Mouse (Mus musculus) CH12.LX (cell line): Measurements from ENCODE around the gene Cln5. TPM values are rescaled to one million over a fixed set of nuclear protein-coding genes. Genes with fewer than 3 reads are reported as not detected.

Experiments used
- DNase-seq: peaks from one replicate; pipeline ENCODE4 v3.0.0-alpha.2; 2013; ENCODE audit errors: extremely low read depth
- H3K27ac ChIP-seq: 2 replicates; pipeline ENCODE4 v1.5.1; 2012; ENCODE audit warnings: low read depth, mild to moderate bottlenecking, control low read depth, moderate library complexity; ENCODE audit not compliant: insufficient read depth
- H3K27me3 ChIP-seq: replicated peaks from 2 replicates; pipeline ENCODE3; 2012; ENCODE audit warnings: inconsistent platforms
- H3K36me3 ChIP-seq, 2 experiments: replicated peaks in 1 of 2; 2 replicates each; pipeline versions ENCODE3 to v1.6.1; 2012; ENCODE audit warnings: inconsistent platforms in 1 of 2, low read length in 1 of 2, mild to moderate bottlenecking in 1 of 2, mixed read lengths in 1 of 2, moderate library complexity in 1 of 2; ENCODE audit not compliant: control insufficient read depth in 1 of 2, insufficient read depth in 1 of 2
- H3K4me1 ChIP-seq, 2 experiments: 2 replicates each; pipeline ENCODE4 v1.6.1; 2012; ENCODE audit warnings: inconsistent platforms in 1 of 2, moderate library complexity in 1 of 2; ENCODE audit not compliant: insufficient read depth in 2 of 2, control insufficient read depth in 1 of 2
- H3K4me2 ChIP-seq: 2 replicates; pipeline ENCODE4 v1.6.1; 2012; ENCODE audit warnings: low read depth, mild to moderate bottlenecking, control low read depth; ENCODE audit not compliant: poor library complexity, insufficient read depth, severe bottlenecking
- H3K4me3 ChIP-seq, 3 experiments: fragments of 150-350 bp in 1 of 3; sonication (generic) in 1 of 3; replicated peaks in 1 of 3; 2 replicates each; pipeline versions ENCODE3 to v1.5.1; 2011 to 2012; ENCODE audit warnings: low read depth in 2 of 3, low read length in 2 of 3, mild to moderate bottlenecking in 2 of 3, moderate library complexity in 2 of 3, control low read depth in 1 of 3, improper control_type of control experiment in 1 of 3, inconsistent platforms in 1 of 3, mixed read lengths in 1 of 3; ENCODE audit not compliant: poor library complexity in 1 of 3
- H3K79me2 ChIP-seq: replicated peaks from 2 replicates; pipeline ENCODE4 v1.6.1; 2012; ENCODE audit warnings: mild to moderate bottlenecking, moderate library complexity; ENCODE audit not compliant: control insufficient read depth, poor library complexity, insufficient read depth, severe bottlenecking; ENCODE audit errors: extremely low read depth
- H3K9ac ChIP-seq: 2 replicates; pipeline ENCODE4 v1.6.1; 2012; ENCODE audit warnings: low read depth, mild to moderate bottlenecking, control low read depth, moderate library complexity; ENCODE audit not compliant: insufficient read depth
- H3K9me3 ChIP-seq: replicated peaks from 2 replicates; pipeline ENCODE3; 2012; ENCODE audit warnings: low read length, inconsistent platforms, mixed read lengths
- CHD2 ChIP-seq: IDR thresholded peaks from 2 replicates; pipeline ENCODE4 v1.6.1; 2011; ENCODE audit warnings: low read length, improper control_type of control experiment
- CTCF ChIP-seq, 2 experiments: IDR thresholded peaks in 1 of 2; conservative IDR thresholded peaks in 1 of 2; 2 replicates each; pipeline ENCODE4 v1.5.1; 2011 to 2012; ENCODE audit warnings: low read depth in 2 of 2, low read length in 2 of 2, improper control_type of control experiment in 1 of 2, inconsistent platforms in 1 of 2, mild to moderate bottlenecking in 1 of 2, moderate library complexity in 1 of 2
- E2F4 ChIP-seq: IDR thresholded peaks from 2 replicates; pipeline ENCODE4 v1.6.1; 2011; ENCODE audit warnings: low read depth, low read length, improper control_type of control experiment; ENCODE audit not compliant: insufficient replicate concordance
- EP300 ChIP-seq: IDR thresholded peaks from 2 replicates; pipeline ENCODE4 v1.6.1; 2011; ENCODE audit warnings: low read length, improper control_type of control experiment
- HCFC1 ChIP-seq: IDR thresholded peaks from 2 replicates; pipeline ENCODE4 v1.6.1; 2012; ENCODE audit warnings: low read depth, mild to moderate bottlenecking, inconsistent platforms, low read length, improper control_type of control experiment
- IRF4 ChIP-seq: IDR thresholded peaks from 2 replicates; pipeline ENCODE4 v1.6.1; 2014; ENCODE audit warnings: low read depth, mild to moderate bottlenecking, inconsistent platforms, low read length, improper control_type of control experiment
- JUND ChIP-seq: conservative IDR thresholded peaks from 2 replicates; pipeline ENCODE4 v1.6.1; 2011; ENCODE audit warnings: low read depth, low read length, improper control_type of control experiment
- MAX ChIP-seq: IDR thresholded peaks from 2 replicates; pipeline ENCODE4 v1.6.1; 2011; ENCODE audit warnings: low read length, improper control_type of control experiment
- MAZ ChIP-seq: IDR thresholded peaks from 2 replicates; pipeline ENCODE4 v1.6.1; 2012; ENCODE audit warnings: low read depth, mild to moderate bottlenecking, inconsistent platforms, low read length, improper control_type of control experiment, moderate library complexity
- MXI1 ChIP-seq: IDR thresholded peaks from 2 replicates; pipeline ENCODE4 v1.6.1; 2011; ENCODE audit warnings: mild to moderate bottlenecking, low read depth, low read length, improper control_type of control experiment
- MYC ChIP-seq: IDR thresholded peaks from 2 replicates; pipeline ENCODE4 v1.6.1; 2011; ENCODE audit warnings: low read depth, mild to moderate bottlenecking, improper control_type of control experiment, low read length
- RAD21 ChIP-seq: IDR thresholded peaks from 2 replicates; pipeline ENCODE4 v1.6.1; 2011; ENCODE audit warnings: low read depth, mild to moderate bottlenecking, low read length, improper control_type of control experiment, moderate library complexity
- SIN3A ChIP-seq: IDR thresholded peaks from 2 replicates; pipeline ENCODE4 v1.6.1; 2012; ENCODE audit warnings: low read length, improper control_type of control experiment, inconsistent platforms
- SMC3 ChIP-seq: IDR thresholded peaks from 2 replicates; pipeline ENCODE4 v1.6.1; 2011; ENCODE audit warnings: low read depth, low read length, improper control_type of control experiment
- TCF12 ChIP-seq: IDR thresholded peaks from 2 replicates; pipeline ENCODE4 v1.6.1; 2014; ENCODE audit warnings: low read depth, mild to moderate bottlenecking, inconsistent platforms, low read length, improper control_type of control experiment
- UBTF ChIP-seq: IDR thresholded peaks from 2 replicates; pipeline ENCODE4 v1.6.1; 2012; ENCODE audit warnings: low read depth, mild to moderate bottlenecking, inconsistent platforms, low read length, improper control_type of control experiment, moderate library complexity
- USF1 ChIP-seq: IDR thresholded peaks from 2 replicates; pipeline ENCODE4 v1.6.1; 2014; ENCODE audit warnings: low read depth, mild to moderate bottlenecking, inconsistent platforms, low read length, improper control_type of control experiment
- USF2 ChIP-seq: conservative IDR thresholded peaks from 2 replicates; pipeline ENCODE4 v1.6.1; 2011; ENCODE audit warnings: low read depth, low read length, improper control_type of control experiment
- ZC3H11A ChIP-seq: IDR thresholded peaks from 2 replicates; pipeline ENCODE4 v1.6.1; 2012; ENCODE audit warnings: low read depth, mild to moderate bottlenecking, inconsistent platforms, low read length, improper control_type of control experiment
- ZMIZ1 ChIP-seq: IDR thresholded peaks from 2 replicates; pipeline ENCODE4 v1.6.1; 2012; ENCODE audit warnings: low read depth, mild to moderate bottlenecking, inconsistent platforms, low read length, improper control_type of control experiment
- ZNF384 ChIP-seq: IDR thresholded peaks from 2 replicates; pipeline ENCODE4 v1.6.1; 2012; ENCODE audit warnings: low read depth, low read length, improper control_type of control experiment, inconsistent platforms
- dilution Hi-C: fragments of 300-500 bp; cut with MboI; formaldehyde crosslinking; loops from 2 replicates; pipeline ENCODE4 v1.14.3; 2020; ENCODE audit warnings: low sequenced_read_pairs; ENCODE audit not compliant: extremely low pct_unique_long_range_greater_than_20kb, extremely low pct_ligation_motif_present
- in situ Hi-C: fragments of 300-500 bp; cut with MboI; formaldehyde crosslinking; loops from 3 replicates; pipeline ENCODE4 v1.14.3; 2019; ENCODE audit warnings: low sequenced_read_pairs, low pct_ligation_motif_present, low pct_unique_long_range_greater_than_20kb, mixed read lengths
- polyA plus RNA-seq: library from polyadenylated mRNA; unstranded; fragments of >175 nt; gene quantifications from 2 replicates; pipeline ENCODE4 v1.2.1, GENCODE M21; 2012; ENCODE audit warnings: low read depth; ENCODE audit not compliant: insufficient read length
- total RNA-seq, 2 experiments: library from RNA; depleted of rRNA; stranded (reverse); fragments of 300-350 nt in 1 of 2; fragments of >200 nt in 1 of 2; gene quantifications; 2 replicates each; pipeline ENCODE4 v1.2.3; 2012 to 2014

The Cln5 gene
- total and polyA plus RNA-seq, 3 experiments: 29.2 to 62.0 (median 34.7) TPM

DNA sequence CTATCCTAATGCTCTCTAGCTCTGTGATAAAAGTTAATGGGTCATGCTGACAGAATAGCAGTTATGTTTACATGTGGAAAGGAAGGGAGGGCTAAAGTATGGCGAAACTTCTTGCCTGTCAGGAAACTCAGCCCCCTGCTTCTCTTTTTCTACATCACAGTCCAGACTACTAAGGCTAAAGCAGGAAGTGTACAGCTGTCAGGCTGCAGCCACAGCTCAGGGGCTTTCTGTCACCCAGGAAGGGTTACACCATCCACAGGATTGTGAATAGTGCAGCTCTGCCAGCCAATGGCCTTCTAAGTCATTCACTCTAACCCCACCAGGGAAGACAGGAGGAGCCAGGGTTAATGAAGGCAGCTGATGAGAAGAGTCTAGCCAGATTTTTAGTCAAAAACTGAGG is 11.0 kb upstream of the Cln5 start:
- Histone ChIP-seq H3K4me2 (no peak overlapping the region), H3K4me1 (peaks cover 0 to 5% of the 10 kb centered on the region in 2 experiments; a peak in 2 of 4 replicates), H3K79me2 (no peaks in the 10 kb centered on the region), H3K9ac (no peak overlapping the region), H3K27me3 (no peaks in the 10 kb centered on the region), H3K9me3 (peaks cover 6% of the 10 kb centered on the region), H3K36me3 (no peaks in the 10 kb centered on the region), H3K27ac (no peak overlapping the region), H3K4me3 (no peak overlapping the region)
- in situ Hi-C loops (loop anchor here (25.0 kb wide), 1 partner anchor 628 kb away; no protein-coding TSS in a partner anchor), dilution Hi-C loops (no loop called here)
- no peak for DNase-seq
- TF ChIP-seq ZMIZ1 (no peak), MAX (no peak), USF1 (no peak)

DNA sequence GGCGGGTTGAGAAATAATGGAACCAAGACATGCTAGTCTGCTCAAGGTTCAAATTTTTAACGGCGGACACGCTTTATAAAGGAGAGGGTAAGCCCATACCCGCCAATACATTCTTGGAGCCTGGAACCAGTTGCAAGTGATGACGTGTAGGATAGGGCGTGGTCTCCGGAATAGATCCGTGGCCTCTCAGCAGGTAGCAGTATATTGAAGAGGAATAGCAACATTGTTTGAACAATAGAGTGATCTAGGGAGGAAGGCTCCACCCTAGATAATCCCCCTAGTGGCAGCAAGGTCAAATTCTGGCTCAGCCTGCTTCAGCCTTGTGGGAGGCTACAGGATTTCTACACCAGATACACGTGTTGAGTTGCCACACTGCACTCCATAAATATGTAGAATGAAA is 10.5 kb upstream of the Cln5 start:
- H3K9ac ChIP-seq: no peak overlapping the region
- H3K4me2 ChIP-seq: no peak overlapping the region
- in situ Hi-C loops: loop anchor here (25.0 kb wide), 1 partner anchor 628 kb away; no protein-coding TSS in a partner anchor
- no peak overlapping the region for H3K4me3 ChIP-seq
- no peaks in the 10 kb centered on the region for H3K79me2 ChIP-seq
- H3K36me3 ChIP-seq: no peaks in the 10 kb centered on the region
- TF ChIP-seq USF2: no peak
- peak in 1 of 2 experiments; percentile 23; a peak in 2 of 4 replicates for TF ChIP-seq CTCF (conservative IDR thresholded peaks at IDR 0.05 in 1 of 2, IDR thresholded peaks at IDR 0.05 in 1 of 2; ENCODE audit: low read depth in 2 of 2, low read length in 2 of 2)
- DNase-seq: no peak
- peaks cover 0 to 5% of the 10 kb centered on the region in 2 experiments; a peak in 2 of 4 replicates for H3K4me1 ChIP-seq
- H3K27me3 ChIP-seq: no peaks in the 10 kb centered on the region
- H3K9me3 ChIP-seq: peaks cover 6% of the 10 kb centered on the region
- dilution Hi-C loops: no loop called here
- H3K27ac ChIP-seq: no peak overlapping the region

DNA sequence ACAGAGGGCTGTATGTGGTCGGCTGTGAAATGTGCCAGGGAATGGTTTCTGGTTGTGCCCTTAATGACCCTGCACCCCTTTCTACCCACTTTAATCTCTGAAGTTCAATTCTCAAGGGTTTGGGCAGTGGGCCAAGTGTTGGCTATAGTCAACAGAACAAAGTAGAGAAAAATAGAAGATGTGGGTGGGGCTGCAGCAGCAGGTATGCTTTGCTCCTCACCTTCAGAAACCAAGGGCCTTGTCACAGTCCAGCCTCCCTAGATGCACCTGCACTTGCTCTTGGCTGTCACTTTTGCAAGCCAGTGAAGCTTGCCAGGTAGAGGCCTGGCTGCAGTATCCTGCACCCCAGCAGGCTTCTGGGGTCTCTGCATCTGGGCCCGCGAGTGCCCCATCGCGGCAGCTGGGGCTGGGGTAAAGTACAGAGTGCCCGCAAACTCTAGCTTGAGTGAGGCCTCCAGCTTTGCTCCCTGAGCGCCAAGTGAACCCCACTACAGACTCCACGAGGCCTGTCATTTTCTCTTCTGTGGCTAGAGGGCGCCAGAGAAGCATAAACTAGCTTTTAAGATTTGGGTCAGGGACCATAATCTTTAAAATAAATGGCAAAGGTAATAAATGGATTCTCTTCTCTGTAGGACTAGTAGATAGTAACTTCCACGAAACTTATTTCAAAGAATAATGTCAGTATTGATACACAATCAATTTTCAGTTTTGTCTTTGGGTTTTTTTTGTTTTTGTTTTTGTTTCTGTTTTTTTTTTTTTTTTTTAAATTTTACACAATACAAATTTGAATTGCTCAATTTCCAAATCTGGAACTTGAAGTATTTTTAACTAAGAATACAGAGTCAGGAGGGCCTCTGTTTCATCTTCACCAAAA is 4.5 kb upstream of the Cln5 start:
- DNase-seq: peak; percentile 73
- Histone ChIP-seq H3K27me3 (no peaks in the 10 kb centered on the region), H3K36me3 (no peaks in the 10 kb centered on the region), H3K4me2 (peak overlapping the region; percentile 57; the same call in 1 of the 2 replicates), H3K4me1 (peaks cover 3 to 11% of the 10 kb centered on the region in 2 experiments; a peak in 3 of 4 replicates), H3K9me3 (peaks cover 3% of the 10 kb centered on the region), H3K9ac (no peak overlapping the region), H3K4me3 (no peak overlapping the region), H3K27ac (no peak overlapping the region), H3K79me2 (peaks cover under 1% of the 10 kb centered on the region; the same call in 1 of the 2 replicates)
- dilution Hi-C loops: no loop called here
- TF ChIP-seq EP300: no peak
- peak; percentile 72 to 91 for TF ChIP-seq CTCF (conservative IDR thresholded peaks at IDR 0.05 in 1 of 2, IDR thresholded peaks at IDR 0.05 in 1 of 2; ENCODE audit: low read depth in 2 of 2, low read length in 2 of 2)
- peak; percentile 73 for TF ChIP-seq SMC3
- TF ChIP-seq IRF4: peak; percentile 12; the same call in 1 of the 2 replicates
- TF ChIP-seq USF2: no peak
- peak; percentile 26; the same call in 1 of the 2 replicates for TF ChIP-seq ZC3H11A
- no peak for TF ChIP-seq JUND
- no peak for TF ChIP-seq ZMIZ1
- TF ChIP-seq RAD21: peak; percentile 86
- 0 out of 2 replicates have a peak, but pooled peaks have one; percentile 26 for TF ChIP-seq SIN3A
- no peak for TF ChIP-seq CHD2
- no peak for TF ChIP-seq TCF12
- no peak for TF ChIP-seq MAZ
- TF ChIP-seq MYC: peak; percentile 84
- no peak for TF ChIP-seq MXI1
- TF ChIP-seq ZNF384: peak; percentile 62; the same call in 1 of the 2 replicates
- TF ChIP-seq E2F4: no peak
- no peak for TF ChIP-seq UBTF
- TF ChIP-seq HCFC1: no peak
- in situ Hi-C loops: loop anchor here (5.0 to 25.0 kb wide), 2 partner anchors 472 to 622 kb away; no protein-coding TSS in a partner anchor
